Mouse (Mus musculus) cortical plate, adult 2 months (tissue): Measurements from ENCODE around the gene Pan2.

ENCODE experiments used
- CTCF ChIP-seq: fragments of 200-500 bp; IDR thresholded peaks from 2 replicates; pipeline ENCODE4 v1.5.1; 2011; ENCODE audit warnings: mild to moderate bottlenecking, control low read depth, low read length; ENCODE audit not compliant: insufficient read depth; ENCODE audit errors: extremely low read depth
- POLR2A ChIP-seq: fragments of 200-500 bp; IDR thresholded peaks from 2 replicates; pipeline ENCODE4 v1.6.1; 2011; ENCODE audit warnings: mild to moderate bottlenecking, low read length, control low read depth; ENCODE audit not compliant: insufficient read depth; ENCODE audit errors: extremely low read depth

DNA sequence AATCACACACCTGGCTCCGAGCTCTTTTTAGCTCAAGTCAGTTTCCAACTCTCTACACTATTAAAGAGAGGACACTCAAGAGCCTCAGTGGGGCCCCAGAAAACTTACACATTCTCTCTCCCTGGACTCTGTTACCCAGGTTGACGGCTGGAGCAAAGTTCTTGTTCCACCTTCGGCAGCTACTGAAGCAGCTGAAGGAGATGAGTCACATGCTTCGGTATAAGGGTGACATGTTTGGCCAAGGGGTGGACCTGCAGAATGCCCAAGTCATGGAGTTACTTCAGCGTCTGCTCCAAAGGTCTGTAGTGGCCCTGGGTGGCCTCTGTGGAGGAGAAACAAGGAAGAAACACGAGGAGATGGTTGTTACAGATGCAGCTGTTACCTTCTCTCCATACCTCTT lies 22.2 kb upstream of the Pan2 start:
- no peak for TF ChIP-seq CTCF
- no peak for TF ChIP-seq POLR2A
